Mouse (Mus musculus) regulatory T cell (primary cell): ENCODE measurements around the gene Ide.

Experiments used
- in situ Hi-C: fragments of 300-600 bp; cut with MboI, MseI; formaldehyde crosslinking; loops from one replicate; pipeline ENCODE4 v1.15.1; 2025; ENCODE audit warnings: high pct_unique_total_duplicates

Gene Ide

GRCm38 (mm10) chr19:37337752-37338151 lies at the start of gene Ide:
Ide (minus strand) TSS chr19:37337852.
- in situ Hi-C loops = no loop called here

GRCm38 (mm10) chr19:37386126-37386525 lies 48.5 kb upstream of the Ide start:
- in situ Hi-C loops = no loop called here

- in situ Hi-C loops = loop anchor here (5.0 kb wide), 1 partner anchor 462 kb away; the partner anchor contains the start of gene Fgfbp3
These were observed 41.2 kb upstream of the Ide start for GRCm38 (mm10) chr19:37378816-37379215.

GRCm38 (mm10) chr19:37377404-37377990 lies 39.8 kb upstream of the Ide start:
- in situ Hi-C loops = loop anchor here (5.0 kb wide), 1 partner anchor 460 kb away; the partner anchor contains the start of gene Fgfbp3

- in situ Hi-C loops = loop anchor here (5.0 kb wide), 1 partner anchor 460 kb away; the partner anchor contains the start of gene Fgfbp3
These were observed 39.2 kb upstream of the Ide start for GRCm38 (mm10) chr19:37376841-37377240.

- in situ Hi-C loops = loop anchor here (5.0 kb wide), 1 partner anchor 459 kb away; the partner anchor contains the start of gene Fgfbp3
These were observed 38.3 kb upstream of the Ide start, which contains the start of gene Kif11 for GRCm38 (mm10) chr19:37375755-37376615. Kif11 (plus strand) TSS chr19:37376403.

GRCm38 (mm10) chr19:37374941-37375754 lies 37.5 kb upstream of the Ide start:
- in situ Hi-C loops = loop anchor here (5.0 kb wide), 1 partner anchor 458 kb away; the partner anchor contains the start of gene Fgfbp3

GRCm38 (mm10) chr19:37370356-37370755 lies 32.7 kb upstream of the Ide start:
- in situ Hi-C loops = no loop called here

- in situ Hi-C loops = no loop called here
These were observed 32.3 kb upstream of the Ide start for GRCm38 (mm10) chr19:37369921-37370320.

GRCm38 (mm10) chr19:37368990-37369389 lies 31.3 kb upstream of the Ide start:
- in situ Hi-C loops = no loop called here

- in situ Hi-C loops = no loop called here
These were observed 25.7 kb upstream of the Ide start for GRCm38 (mm10) chr19:37363128-37363939.

GRCm38 (mm10) chr19:37362545-37362944 lies 24.9 kb upstream of the Ide start:
- in situ Hi-C loops = no loop called here

- in situ Hi-C loops = no loop called here
These were observed 22.4 kb upstream of the Ide start for GRCm38 (mm10) chr19:37360044-37360443.

GRCm38 (mm10) chr19:37353331-37353730 lies 15.7 kb upstream of the Ide start:
- in situ Hi-C loops = no loop called here

GRCm38 (mm10) chr19:37352756-37353155 lies 15.1 kb upstream of the Ide start:
- in situ Hi-C loops = no loop called here

- in situ Hi-C loops = no loop called here
These were observed 11.3 kb upstream of the Ide start for GRCm38 (mm10) chr19:37348952-37349351.

GRCm38 (mm10) chr19:37348331-37348730 lies 10.7 kb upstream of the Ide start:
- in situ Hi-C loops = no loop called here

GRCm38 (mm10) chr19:37346258-37346657 lies 8.6 kb upstream of the Ide start:
- in situ Hi-C loops = no loop called here

- in situ Hi-C loops = no loop called here
These were observed 6.2 kb upstream of the Ide start for GRCm38 (mm10) chr19:37343899-37344298.

GRCm38 (mm10) chr19:37340931-37341330 lies 3.3 kb upstream of the Ide start:
- in situ Hi-C loops = no loop called here

GRCm38 (mm10) chr19:37340495-37340894 lies 2.8 kb upstream of the Ide start:
- in situ Hi-C loops = no loop called here
